Mouse (Mus musculus) regulatory T cell (primary cell): ENCODE measurements around the gene Rabgap1l.

Experiments used
- in situ Hi-C: fragments of 300-600 bp; cut with MboI, MseI; formaldehyde crosslinking; loops from one replicate; pipeline ENCODE4 v1.15.1; 2025; ENCODE audit warnings: high pct_unique_total_duplicates

The Rabgap1l gene

DNA sequence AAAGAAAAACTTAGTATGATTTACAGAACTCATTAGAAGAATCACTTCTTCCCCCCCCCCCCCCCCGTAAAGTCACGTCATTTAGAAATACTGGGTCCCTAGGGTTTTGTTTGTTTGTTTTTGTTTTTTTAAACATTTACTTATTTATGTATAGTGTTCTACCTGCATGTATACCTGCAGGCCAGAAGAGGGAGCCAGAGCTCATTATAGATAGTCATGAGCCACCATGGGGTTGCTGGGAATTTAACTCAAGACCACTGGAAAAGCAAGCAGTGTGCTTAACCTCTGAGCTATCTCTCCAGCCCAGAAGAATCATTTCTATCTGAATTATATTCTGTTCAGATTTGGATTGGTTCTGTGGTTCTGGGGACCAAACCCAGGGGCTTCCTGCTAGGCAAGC lies 539.9 kb downstream of the Rabgap1l start:
- in situ Hi-C loops = no loop called here

DNA sequence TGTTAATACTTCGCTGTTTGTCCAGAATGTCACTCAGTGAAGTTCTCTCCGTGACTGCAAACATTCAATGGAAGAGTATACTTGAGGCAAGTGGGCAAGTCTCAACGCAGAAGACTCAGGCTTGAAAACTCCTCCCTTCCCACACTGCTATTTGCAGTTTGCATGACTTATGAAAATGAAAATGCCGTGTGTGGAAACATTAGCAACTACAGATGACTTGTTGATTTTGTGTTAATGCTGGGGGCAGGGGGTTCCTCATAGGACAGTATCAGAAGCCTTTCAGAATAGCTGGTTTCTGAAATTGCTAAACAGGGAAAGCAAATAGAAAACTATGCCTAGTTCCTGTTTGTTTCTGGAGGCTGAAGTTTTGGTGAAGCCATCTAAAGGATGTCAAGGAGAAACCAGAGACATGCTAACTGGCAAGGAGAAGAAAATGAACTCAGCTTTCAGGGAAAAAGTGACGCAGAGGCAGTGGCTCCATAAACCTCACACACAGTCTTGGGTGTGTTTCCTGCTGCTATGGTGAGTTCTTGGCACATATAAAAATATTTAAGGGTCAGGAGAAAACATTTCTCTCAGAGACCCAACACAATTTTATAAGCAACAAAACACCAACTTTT lies 541.5 kb downstream of the Rabgap1l start:
- in situ Hi-C loops = no loop called here

DNA sequence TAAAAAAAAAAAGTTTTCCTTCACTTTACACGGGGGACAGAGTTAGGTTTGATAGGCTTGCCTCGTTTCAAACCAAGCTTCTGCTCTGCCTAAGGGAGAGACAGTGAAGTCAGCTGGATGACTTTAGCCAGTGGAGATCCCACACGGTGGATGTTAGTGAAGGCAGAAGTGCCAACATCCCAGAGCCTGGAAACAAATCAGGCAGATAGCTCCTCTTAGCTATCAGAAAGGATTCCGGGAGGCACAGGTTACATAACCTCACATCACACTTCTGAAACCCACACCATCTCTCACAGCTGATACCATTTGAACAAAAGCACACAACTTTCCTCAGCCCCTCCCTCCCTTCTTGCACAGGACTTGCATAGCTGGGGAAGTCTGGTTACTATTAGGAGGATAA lies 542.2 kb downstream of the Rabgap1l start:
- in situ Hi-C loops = no loop called here

DNA sequence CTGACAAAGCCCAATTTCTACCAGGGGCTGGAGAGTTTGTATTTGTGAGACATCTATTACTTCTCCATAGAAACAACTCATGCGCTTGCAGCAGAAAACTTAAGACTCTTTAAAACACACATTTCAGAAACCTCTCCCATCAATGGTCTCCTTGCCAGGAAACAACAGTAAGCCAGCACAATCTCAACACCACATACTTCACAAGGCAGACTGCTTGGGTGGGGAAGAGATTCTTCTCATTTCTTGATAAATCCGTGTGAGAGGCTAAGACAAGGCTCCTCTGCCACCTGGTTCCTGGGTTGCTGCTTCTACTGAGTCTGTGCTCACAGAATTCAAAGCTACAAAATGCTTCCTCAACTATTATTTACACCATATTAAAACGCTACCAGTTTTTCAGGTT lies 543.2 kb downstream of the Rabgap1l start:
- in situ Hi-C loops = no loop called here

DNA sequence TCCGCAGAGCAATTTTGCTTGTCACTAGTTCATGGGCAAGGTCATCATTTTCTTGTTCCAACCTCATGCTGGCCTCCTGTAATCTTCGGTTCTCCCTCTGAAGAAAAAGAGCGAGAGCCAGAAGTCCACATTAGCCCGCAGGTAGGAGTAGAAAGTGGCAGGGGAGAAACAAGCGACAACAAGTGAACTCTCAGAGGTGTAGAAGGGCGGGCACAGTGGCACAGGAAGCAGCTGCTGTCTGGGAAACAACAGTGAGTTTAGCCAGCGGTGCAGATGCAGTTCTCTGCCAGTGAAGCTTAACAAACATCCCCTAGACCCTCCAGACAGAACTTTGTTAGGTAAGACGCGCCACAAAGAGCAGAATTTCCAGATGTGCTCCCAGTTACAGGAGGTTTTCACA lies 545.5 kb downstream of the Rabgap1l start:
- in situ Hi-C loops = no loop called here

DNA sequence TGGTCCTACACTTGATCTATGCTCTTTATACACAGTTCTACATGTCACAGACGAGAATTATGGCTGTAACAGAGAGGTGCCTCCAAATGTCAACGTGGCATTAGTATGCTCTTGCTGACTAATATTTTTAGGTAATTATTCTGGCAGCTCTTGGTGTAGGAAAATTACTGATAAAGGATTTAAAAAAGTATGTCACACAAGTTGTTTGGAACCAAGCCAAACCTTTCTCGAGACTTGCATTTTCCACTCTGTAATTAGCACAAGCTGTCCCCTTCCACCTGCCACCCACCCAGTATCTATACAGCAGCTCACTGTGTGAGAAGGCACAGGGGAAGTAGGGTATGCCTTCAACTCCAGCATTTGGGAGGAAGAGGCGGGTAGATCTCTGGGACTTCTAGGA lies 546.2 kb downstream of the Rabgap1l start:
- in situ Hi-C loops = no loop called here

DNA sequence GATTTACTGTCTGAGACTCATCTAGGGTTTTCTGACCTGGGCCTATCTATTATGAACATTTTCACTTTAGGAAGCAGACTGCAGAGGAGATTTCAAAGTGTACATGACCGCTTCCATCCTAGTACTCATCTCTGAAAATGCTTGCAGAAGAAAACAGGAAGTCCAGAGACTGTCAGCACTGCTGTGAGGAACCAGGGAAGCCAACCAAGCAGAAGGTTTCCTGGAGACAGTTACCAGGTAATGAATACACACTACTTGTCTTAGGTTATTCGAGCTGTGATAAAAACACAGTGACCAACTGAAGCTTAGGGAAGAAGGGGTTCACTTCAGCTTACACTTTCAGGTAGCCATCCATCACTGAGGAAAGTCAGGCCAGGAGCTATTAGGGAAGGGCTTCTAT lies 547.1 kb downstream of the Rabgap1l start:
- in situ Hi-C loops = no loop called here

DNA sequence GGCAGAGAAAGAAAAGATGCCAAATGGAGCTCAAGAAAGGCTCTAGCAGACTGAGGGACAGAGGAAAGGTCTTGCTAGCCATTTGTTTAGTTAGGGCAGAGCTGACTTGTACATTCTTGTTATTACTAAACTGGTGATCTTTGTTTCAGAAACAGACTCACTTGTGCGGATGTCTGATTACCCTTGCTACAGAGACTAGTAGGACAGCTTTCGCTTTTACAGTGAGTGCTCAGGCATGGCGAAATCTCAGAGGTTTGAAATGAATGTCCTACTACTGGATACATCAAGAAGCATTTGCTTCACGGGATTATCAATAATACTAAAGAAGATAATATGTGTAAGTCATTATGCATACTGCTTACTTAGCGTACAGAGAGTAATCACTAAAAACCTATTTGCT lies 548.3 kb downstream of the Rabgap1l start:
- in situ Hi-C loops = no loop called here

DNA sequence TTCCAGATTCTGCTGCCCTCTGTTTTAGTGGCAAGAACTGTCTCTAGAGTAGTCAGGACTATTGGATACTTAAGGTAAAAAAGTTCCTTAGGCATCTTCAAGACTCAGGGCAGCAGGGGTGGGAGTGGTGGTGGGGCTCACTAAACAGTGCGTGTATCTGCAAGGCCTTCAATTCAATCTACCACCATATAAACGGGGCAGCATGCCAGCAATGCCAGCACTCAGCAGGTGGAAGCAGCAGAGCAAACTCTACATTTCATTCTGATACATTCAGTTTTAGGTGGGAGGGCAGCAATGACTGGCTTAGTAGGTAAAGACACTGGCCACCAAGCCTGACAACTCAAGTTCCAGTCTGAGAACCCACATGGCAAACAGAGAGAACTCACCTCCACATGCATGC lies 552.9 kb downstream of the Rabgap1l start:
- in situ Hi-C loops = no loop called here

DNA sequence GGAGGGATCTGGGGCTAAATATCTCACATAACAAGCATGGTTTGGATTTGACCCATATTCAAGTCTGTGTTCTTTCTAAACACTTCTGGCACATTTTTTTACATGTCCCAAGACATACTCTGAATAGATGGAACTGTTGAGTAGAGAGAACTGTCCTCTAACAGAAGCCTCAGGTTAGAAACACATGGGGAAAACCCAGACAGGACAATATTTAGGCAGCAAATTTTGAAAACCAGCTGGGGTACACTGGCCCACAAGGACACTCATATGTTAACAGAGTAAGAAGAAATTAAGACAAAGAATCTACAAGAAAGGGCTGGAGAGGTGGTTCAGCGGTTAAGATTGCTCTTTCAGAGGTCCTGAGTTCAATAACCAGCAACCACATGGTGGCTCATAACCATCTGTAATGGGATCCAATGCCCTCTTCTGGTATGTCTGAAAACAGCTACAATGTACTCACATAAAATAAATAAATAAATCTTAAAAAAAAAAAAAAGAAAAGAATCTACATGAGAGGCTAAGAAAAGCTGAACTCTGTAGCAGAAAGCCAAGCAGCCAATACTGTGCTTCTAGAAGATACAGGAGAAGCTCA lies 554.1 kb downstream of the Rabgap1l start:
- in situ Hi-C loops = no loop called here

DNA sequence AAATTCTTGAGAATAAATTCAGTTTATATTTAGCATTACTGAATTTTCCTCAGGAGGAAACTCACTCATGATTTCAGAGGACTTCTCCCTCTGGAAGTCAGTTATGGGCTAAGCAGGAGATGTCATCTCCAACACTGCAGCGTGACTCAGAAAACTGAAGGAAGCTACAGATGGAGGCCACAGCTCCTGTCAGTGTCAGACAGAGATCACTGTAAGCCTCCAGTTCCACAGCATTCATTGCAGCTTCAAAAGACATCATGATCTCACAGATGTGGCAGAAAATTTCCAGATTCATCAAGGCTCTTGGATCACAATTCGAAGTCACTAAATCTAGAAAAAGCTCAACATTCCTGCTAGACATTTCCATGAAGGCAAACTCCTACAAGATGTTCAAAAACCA lies 555.0 kb downstream of the Rabgap1l start:
- in situ Hi-C loops = no loop called here

DNA sequence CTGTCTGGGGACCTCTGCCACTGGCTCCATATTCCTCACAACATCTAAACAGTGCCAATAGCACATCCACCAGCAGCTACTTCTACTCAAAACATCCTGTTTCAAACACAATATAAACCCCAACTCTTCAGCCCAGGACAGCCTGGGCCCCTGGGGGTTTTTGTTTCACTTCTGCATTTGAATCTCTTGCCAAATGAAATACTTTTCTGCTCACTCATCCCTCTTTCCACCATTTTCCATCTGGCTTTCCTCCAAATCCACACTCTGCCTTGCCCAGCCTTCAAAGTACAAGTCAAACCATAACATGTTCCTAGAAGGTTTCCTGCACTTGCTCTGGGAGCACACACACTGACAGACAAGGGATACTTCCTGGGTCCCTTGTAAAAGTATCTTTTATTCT lies 559.1 kb downstream of the Rabgap1l start:
- in situ Hi-C loops = no loop called here

DNA sequence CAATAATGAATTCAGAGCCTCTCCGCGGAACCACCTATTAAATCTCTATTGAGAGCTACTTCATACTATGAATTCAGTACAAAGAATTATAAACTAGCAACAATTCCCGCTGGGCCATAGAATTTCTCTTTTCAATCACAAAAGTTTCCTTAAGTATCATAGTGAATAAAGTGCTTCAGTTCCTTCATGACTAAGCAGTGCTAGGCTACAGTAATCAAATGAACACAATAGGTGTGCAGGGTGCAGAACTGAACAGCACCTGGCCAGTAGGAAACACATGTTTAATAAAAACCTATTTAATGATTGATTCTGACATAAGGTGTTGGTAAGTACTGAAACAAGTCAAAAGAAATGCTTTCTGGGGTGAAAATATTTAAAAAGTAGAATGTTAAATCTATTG lies 560.9 kb downstream of the Rabgap1l start:
- in situ Hi-C loops = no loop called here

DNA sequence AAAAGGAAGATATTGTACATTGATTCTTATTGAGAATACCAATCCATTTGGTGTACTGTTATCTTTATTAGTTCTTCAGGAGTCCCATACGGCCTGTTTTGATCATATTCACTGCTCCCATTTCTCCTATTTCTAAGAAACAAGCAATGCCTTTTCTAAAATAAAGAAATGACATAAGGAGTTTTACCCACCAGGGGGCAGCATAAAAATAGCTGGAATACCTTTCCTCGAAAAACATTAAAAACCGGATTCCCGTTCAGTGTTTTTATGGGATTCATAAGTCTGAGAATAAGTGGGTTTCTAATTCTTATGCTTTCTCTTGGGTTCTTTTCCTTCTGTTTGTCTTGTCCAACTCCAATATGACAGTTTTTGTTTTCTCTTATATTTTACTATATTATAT lies 562.0 kb downstream of the Rabgap1l start:
- in situ Hi-C loops = no loop called here

DNA sequence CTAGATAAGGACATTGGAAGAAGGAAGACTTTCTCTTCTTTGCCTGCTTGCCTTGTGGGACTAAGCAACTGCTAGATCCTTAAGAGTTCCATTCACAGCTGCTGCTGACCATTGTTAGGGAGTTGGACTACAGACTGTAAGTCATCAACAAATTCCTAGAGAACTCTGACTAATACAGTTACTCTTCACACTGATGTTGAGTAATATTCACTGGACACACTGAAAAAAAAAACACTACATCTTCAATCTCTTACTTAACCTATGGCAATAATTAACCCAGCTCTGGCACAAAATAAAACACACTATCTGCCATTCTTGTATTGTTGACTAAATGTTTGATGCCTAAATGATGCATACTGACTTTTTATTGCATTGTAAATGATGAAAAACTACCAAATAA lies 565.2 kb downstream of the Rabgap1l start:
- in situ Hi-C loops = no loop called here

DNA sequence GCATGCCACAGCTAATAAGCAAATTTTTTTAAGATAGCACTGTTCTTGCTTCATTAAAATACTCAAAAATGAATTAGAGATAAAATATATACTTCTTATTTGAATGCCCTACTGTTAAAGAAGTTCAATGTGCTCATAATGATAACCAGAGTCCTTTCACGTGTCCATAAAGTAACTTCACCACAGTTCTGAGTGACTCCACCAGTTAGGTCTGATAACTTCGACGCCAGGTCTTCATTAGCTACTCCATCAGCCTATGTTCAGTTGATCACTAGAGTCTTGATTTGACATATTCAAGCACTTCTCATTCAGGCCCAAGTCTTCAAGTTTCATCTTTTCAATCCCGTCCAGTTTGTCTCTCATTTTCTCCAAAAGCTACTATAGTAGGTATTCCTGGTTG lies 565.8 kb downstream of the Rabgap1l start:
- in situ Hi-C loops = no loop called here

DNA sequence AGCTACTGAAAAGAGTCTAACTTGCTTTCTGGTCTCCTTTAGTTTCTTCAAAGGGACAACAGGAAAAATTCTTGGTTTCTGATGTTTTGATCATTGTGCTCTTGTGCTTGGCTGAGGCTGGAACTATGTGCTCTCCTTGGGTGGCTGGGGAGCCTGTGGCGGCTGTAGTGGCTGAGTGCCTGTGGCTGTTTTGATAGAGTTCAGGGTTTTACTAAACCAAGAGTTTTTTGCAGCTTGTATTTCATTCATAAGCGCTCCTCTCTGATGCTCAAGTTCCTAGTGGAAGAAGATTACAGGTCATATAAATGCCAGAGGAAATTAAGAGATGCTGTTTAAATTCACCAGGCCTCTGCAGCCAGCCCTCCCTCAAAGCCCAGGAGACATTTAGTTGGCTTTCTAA lies 568.9 kb downstream of the Rabgap1l start:
- in situ Hi-C loops = loop anchor here (5.0 kb wide), 1 partner anchor 73 kb away; no protein-coding TSS in a partner anchor

DNA sequence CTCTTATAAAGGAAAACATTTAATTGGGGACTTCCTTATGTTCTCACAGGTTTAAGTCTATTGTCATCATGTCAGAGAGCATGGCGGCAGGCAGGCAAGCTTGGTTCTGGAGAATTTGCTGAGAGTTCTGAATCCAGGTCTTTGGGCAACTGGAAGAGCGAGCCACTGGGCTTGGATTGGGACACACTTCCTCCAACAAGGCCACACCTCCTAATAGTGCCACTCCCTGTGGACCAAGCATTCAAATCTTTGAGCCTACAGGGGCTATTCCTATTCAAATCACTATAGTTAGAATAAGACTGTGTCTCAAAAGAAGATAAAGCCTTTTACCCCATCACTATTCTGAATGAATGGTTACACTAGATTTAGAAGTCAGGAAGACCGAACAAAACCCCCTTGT lies 575.1 kb downstream of the Rabgap1l start:
- in situ Hi-C loops = no loop called here

DNA sequence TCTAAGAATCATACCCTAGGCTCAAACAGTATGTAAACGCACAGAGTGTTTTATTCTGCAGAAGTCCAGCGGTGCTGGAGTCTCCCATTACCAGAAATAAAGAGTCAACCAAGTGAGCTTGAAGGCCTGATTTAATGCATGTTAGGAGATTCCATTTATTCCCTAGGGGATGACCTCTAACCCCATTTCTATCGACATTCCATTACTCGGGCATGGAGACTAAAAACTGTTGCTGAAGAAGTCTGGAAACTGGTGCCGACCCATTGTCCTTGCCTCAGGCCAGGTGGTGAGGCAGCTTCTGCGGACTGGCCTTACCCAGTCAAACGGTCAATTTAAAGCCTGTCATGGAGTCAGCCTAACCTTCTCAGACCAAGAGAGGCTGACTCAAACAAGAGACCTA lies 578.8 kb downstream of the Rabgap1l start:
- in situ Hi-C loops = no loop called here

DNA sequence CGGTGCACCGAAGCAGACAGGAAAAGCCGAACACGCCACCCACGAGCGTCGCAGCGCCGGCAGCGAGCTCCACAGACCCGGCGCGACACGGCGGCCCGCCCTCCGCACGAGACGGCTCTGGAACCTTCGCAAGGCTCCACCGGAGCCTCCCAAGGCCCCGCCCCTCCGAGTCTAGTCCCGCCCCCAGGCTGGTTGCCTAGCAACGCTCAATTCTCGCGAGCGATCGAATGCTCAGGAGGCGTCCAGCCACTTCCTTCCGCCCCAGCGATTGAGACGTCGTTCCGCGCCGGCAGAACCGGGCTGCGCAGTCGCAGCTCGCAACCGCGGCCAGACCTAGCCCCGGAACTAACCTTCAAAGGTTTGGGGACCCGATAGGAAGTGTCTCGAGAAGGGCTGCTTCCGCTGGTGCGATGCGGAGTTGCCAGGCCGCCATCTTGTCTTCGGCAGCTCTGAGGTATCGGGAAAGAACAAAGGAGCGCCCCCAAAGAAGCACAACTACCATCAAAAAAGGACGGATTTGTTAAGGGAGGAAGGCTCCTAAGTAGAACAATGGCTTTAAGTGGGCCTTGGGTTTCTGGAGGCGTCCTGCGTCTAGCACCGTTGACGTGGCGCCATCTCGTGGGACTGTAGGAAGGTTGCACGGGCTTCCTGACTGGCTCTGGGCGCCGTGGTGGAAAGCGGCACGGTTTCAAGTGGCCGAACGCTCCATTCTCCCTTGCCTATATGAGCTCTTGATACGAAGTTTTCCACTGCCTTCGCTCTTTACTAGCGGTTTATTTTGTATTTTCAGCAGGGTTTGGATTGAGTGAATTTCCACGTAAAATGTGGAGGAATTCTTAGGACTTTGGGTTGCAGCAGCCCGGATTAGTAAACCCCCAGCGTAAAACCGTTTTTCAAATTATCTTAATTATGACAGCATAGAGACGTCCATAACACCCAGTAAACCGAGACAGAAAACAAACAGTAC lies 580.0 kb downstream of the Rabgap1l start, which contains the start of gene Cacybp:
Cacybp (minus strand) TSS at position 173 of the 967 bp plus-strand sequence.
- in situ Hi-C loops = no loop called here

DNA sequence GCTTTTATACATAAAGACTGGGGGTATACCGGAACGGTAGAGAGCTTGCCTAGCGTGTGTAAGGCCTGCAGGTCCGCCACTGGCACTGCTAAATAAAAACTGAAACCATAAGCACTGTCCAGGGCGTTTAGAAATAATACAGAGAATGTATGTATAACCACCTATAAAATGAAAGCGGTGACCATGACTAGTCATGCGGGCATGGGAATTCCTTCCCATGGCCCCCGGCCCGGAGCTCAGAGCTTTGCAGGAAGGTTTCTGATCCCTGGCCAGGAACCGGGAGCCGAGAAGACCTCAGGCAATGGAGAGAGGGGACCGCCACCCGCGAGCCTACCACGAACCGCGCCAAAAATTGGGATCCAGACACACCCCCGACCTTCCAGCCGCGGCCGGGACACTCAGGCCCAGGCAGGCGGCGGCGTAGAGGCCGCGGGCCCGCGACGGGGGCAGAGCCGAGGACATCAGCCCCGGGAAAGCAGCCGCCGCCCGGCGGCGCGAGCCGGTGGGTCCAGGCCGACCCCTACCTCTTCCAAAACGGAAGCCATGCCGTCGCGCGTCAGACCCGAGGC lies 580.8 kb downstream of the Rabgap1l start:
- in situ Hi-C loops = no loop called here

DNA sequence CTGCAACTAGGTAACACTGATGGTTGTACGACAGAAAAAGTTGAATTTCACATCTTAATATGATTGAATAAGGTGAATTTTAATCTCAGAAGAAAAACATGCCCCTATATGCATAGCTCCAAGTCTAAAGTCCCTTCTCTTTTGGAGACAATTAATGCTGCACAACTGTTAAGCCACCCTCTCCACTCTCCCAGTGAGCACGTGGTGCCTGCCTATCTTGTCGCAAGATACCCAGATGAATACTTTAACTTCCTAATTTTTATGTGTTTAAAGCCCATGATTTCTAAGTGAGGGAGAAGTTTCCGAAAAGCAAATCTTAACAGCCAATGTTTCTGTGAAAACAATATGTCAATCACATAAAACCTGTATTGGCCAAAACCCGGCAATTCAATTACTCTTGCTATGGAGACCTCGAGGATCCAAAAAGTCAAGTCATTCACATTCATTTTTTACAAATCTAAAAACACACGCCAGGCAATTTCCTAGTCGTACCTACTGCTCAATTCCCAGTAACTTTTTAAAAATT lies 581.4 kb downstream of the Rabgap1l start:
- in situ Hi-C loops = no loop called here
